Mouse (Mus musculus) telencephalon, adult 2 months (tissue): ENCODE measurements at regions not wholly inside any gene's neighbourhood (a gene's known extent, or its start where the extent isn't known, plus 50 kb on each side); places are given as distances from the start of the nearest gene placed in this dataset.
"Not testable (repeated sequence)": the region's sequence is repeated elsewhere in the genome, so short reads cannot be mapped to it uniquely, and the experiment has no call there.

Experiments
- DNase-seq: peaks from one replicate; pipeline ENCODE4 v3.0.0-alpha.2; 2011; ENCODE audit warnings: low read depth, low spot score

DNA sequence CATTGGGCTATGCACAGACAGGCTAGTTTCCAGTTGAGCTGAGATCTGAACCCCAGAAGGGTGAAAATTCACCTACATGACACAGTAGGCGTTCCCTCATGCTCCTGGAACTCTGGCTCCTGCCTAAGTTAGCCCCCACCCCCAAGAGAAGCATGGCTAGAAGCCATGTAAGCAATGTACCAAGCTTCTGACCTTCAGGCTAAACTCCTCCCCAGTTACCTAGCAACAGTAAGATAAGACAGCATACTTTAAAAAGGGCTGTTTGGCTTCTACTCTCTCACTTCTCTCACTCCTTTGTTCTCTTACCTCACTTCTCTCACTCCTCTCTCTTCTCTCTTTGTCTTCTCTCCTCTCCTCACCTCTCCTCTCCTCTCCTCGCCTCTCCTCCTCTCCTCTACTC is 629.7 kb upstream of the Prmt6 start:
- not testable (repeated sequence) for DNase-seq

DNA sequence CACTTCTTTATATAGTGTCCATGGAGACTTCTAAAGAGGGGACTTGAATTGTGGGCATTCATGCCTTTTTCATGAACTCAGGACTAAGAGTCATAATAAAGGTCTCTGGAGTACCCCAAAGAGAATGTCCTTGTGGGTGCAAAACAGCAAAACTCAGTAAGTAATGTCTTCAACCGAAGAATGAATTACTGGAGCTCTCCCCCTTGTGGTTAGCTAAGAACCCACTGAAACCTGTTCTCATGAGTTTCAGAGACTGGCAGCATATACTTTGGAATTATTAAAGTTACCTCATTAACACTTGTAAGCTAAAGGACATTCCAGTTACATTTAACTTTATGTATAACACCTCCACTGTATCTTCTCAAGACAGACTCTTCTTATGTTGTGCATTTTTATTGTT is 615.2 kb upstream of the Prmt6 start:
- DNase-seq, result peak; percentile 6

DNA sequence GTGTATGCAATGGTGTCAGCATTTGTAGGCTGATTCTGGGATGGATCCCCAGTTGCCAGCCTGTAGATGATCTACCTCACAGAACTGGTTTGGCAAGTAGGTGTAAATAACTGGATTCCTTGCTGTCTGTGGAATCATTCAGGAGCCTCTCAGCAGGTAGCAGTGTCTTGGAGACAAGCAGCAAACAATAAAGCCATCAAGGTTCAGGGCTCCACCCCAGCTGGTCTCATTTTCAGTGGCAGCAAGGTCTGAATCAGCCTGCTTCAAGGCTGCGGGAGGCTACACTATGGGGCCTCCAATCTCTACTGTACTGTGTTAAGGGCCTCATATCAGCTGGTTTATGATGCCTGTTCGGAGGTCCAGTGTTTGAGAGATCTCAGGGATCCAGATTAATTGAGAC is 596.4 kb upstream of the Prmt6 start:
- no peak for DNase-seq

DNA sequence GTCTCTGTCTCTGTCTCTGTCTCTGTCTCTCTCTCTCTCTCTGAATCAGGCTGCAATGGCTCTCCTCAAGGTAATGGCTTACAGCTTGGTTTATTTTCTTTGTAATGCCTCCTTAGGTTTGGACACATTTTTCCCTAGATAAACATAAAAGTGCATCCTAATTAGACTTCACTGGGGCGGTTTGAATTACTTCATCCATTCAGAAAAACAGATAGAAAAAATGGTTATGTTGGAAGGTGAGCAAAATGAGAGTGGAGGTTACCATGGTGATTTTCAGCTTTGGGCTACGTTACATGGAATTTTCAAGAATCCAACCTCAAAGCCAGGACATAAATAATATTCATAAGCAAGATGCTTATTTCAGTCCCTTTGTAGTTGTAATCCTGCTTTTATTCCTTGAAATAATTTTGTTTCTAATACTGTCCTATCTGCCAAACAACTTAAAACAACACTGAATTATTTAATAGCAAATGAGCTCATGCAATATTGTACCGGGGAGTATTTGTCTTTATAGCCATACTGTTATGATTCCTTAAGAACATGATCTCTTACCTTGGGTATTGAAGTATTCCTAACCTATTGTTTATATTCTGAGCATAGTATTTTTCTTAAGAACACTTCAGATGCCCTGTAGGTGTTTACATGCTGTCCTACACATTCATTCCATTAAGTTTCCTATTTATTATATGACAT is 570.1 kb upstream of the Prmt6 start:
- DNase-seq, result peak; percentile 1

DNA sequence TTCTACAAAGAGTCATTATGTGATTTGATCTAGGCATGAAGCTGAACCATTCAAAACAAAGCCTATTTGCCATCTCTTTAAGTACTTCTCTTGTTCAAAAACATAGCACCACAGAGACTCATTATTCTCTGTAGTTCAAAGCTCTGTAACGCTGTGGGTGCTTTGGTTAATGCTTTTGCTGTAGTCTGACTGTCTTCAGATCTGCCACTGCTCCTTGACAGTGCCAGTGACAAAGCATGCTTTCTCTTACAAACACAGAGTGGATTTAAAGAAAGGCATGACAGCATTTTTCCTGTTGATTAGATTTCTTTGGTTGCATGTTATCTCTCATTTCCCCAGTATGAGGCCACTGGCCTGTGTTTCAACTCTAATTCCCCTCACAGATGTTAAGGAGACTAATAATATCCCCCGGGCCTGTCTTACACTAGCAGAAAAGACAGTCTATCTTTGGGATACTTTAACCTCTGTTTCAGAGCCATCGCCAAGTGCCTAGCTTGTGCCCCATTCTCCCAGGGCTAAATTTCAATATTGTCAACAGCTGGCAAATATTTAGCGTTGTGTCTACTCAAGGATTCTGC is 538.3 kb upstream of the Prmt6 start:
- peak; percentile 5 for DNase-seq

DNA sequence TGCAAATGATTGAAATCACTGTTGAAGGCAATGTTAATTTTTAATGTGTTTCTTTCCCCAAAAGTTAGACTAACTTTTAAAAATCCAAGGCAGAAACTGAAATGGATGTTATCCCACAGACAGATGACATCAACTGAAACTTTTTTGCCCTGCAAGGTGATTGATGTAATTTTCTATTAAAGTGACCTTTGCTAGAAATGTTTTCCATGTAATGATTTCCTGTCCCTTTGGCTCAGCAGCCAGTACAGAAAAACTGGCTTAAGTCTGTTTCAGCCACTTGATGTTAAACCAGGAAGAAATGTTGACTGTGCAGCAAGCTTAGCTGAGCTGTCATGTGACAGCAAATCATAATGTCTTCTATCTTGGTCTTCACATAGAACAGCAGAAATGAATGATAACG is 504.5 kb upstream of the Prmt6 start:
- no peak for DNase-seq

DNA sequence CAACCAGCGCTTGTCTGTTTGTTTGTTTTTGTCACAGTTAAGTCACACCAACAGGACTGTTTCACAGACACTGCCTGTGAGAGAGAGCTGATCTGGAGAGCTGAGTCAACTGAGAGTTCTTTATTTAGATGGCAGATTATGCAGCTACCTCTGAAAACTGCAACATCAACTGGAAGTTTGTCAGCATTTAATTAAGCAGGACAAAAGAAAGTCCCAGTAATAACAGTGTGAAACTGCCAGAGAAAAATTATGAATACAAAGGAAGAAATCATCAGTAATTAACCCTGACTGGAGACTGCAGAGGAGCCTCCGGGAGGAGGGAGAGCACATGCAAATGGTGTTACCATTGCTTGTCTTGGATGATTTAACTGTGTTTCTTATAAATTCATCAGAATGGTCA is 495.5 kb upstream of the Prmt6 start:
- peak; percentile 6 for DNase-seq

DNA sequence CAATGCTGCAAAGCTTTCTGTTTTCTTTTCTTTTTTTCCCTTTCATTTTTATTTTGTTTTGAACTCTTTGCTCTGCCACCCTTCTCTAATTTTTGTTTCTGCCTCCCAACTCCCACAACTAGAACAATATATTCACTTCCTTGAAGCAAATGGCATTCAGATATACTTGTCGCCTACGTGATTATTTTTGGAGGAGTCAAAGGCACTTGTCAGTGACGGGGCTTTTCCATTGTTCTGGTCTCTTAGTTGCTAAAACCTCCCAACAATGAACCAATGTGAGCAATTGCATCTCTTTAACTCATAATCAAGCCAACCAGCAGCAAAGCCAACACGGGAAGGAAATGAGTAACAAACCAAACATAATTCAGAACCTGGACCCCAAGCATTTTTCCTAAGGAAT is 449.3 kb upstream of the Prmt6 start:
- DNase-seq, result peak; percentile 12

DNA sequence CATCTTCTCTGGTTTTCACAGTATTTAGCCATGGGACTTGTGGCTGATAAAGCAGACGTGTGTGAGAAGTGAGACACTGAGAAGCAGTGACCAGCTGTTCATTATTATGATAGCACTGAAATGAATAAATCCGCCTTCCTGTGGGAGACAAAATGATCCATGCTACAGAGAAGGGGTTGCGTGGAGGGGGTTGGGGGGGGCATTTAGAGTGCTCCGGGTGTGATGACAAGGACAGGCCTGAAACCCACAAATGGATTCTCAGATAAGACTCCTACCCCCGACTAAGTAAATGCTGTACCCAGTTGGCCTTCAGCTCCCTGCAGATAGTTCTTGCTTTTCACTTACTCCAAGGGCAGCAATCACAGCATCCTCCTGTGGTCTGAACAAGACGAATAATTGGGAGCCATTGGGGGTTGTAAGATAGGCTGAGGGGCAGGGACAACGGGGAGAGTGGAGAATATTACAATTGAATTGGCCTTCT is 416.8 kb upstream of the Prmt6 start:
- DNase-seq, result no peak

DNA sequence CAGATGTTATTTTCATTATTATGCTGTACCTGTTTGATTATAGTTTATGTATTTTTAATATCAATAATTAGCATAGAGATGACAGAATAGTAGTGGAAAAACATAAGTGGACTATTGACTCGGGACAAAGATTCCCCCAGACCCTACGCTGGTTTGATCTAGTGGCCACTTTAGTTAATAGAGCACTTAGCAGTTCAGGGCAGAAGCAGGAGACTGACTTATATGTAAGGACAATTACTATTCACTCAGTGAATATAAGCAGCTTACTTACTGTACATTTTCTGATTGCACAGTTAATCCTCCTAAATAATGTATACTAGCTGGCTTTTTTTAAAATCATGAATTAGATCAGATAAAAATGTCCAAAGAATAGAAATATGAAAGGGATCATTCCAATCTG is 416.2 kb upstream of the Prmt6 start:
- DNase-seq, result no peak

DNA sequence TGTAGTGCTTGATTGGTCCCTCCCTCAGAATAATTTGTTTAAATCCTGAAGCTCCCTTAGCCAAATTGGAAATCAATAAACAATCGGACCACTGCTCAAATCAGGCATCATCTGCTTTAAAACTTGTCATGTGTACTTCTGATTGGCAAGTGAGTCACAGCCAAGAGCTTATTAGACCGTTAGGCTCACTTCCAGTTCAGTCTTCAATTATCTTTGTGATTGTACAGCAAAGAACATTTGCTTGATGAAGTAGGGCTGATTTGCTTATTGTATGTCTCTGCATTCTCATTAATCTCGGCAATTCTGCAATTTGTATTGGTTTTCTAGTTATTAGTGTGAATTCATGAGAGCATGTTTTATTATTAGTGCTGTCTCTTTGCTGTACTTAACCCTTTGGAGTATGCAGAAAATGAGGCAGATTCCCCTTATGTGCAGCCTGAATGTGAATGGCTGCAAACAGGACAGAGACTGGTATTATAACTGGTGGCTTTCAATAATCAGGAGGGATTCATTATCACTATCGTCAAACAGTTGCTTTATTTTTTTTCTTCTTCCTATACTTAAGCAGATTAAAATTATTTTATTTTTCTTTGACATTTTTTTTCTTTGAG is 406.8 kb upstream of the Prmt6 start:
- DNase-seq, result no peak

DNA sequence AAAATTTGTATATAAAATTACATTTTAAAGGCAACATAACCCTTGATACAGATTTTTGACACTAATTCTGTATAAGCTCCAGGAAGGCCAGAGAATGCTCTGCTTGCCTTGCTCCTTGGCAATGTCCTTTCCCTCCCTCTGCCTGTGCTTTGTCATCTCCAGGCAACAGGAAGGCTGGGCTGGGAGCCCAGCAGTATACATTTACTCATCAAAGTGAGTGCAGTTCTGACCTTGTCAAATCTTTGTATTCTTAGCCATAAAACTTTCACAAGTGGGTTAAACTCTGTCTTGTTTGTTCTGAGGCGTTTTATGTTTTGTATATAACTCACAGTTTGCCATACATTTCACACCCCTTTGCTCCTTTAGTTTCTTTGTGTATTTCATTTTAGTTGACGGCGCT is 375.5 kb upstream of the Prmt6 start:
- DNase-seq, result no peak

DNA sequence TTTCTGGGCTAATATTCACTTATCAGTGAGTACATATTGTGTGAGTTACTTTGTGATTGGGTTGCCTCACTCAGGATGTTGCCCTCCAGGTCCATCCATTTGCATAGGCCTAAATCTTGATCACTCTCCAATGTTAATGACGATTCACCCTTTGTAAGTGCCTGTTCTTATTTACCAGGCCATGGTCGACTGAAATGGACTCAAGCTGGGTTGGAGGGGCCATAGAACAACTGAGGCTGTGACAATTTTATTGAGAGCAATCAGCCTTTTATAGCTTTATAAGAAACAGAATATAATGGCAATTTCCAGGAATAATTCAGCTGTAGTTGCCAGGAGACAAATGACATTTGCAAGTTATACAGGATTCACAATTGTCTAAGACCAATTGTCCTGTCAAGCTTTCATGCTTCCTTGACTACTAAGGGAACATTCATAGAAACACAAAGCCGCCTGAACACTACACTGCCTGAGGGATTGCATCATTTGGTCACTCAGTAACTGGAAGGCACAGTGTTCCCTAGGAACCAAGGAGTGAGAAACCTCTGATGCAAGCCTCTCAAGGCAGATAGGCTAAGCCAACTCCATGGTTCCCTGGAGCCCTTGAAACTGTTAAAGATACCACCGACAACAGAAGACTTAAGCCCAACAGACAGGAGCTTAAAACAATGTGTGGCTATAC is 348.5 kb upstream of the Prmt6 start:
- no peak for DNase-seq

DNA sequence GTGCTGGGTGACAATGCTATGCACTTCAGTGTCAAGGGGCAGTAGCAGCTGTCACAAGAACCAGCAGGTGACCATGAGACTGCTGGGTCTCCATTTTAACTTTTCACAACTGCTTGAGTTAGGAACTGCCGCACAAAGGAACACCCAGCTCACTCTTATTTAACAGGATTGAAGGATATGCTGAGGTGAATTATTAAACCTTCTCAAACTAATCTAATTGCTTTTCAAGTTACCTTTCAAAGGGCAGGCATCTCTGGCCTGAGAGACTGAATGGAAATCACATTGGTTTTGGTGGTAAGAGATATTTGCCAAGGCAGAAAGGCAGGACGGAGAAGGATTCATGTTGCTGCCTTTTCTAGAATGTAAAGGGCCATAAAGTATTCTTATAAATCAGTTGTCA is 332.0 kb upstream of the Prmt6 start:
- DNase-seq, result no peak

DNA sequence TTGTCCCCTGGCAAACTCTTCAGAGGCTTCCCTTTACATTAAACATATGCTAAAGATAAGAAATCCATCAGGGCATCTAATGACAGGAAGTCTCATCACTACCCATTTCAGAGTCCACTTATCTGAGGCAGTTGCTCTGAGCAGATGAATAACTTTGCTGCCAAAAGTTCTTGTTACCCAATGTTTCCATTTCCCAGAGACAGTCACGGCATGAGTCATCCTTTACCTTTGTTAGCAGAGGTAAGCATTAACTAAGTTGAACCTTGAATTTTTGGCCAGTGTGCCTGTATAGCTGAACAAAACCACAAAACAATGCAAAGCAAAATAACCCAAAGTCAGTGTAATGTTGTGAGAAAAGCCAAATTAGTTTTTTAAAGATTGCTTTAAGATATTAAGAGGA is 328.5 kb upstream of the Prmt6 start:
- DNase-seq, result no peak

DNA sequence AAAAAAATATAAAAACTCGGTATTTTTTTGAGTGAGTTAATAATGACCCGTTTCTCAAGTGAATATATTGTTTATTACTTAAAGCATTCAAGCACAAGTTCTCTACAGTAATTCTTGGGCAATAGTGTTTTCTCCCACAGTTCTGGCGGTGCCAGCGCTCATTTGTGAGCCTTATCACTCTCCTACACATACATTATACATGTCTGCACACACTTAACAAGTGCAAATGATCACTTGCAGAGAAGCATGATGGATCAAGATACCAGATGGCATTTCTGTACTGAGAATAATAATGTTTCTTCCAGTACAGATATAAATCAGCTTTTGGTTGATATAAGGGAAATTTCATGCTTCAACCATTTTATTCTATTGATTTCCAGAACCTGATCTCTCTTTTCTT is 316.4 kb upstream of the Prmt6 start:
- DNase-seq, result no peak

DNA sequence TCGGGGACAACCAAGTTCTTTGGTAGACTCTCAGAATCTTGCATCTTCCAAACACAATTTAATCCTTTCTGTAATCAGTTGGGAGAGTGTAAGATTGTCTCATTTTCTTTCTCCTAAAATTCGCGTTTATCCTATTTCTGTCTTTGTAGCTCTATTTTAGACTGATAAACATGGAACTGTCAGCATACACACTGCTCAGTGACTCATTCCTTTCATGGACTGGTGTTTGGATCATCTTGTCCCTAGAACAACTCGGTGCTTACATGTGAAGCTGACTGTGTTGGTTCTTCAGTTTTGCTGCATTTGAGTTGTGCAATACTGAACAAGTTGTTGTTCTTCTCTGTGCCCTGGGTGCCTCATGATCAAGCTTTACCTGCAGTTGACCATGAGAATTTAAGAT is 296.5 kb upstream of the Prmt6 start:
- DNase-seq, result no peak

DNA sequence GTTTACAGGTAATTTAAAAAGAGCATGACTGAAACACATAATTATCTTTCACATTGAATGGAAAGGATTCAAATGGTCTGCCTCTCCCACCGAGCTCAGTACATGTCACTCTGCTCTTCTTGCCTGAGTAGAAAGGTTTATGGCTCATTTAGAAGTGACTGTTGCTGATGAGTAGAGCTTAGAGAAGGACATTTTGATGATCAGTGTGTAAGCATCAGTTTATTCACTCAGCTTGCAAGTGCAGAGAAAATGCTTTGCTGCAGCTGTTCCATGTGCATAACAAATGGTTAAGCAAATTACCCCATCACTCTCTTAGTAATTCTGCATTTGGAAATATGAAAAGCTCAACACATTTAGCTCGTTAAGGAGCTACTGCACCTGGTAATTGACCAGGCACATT is 287.5 kb upstream of the Prmt6 start:
- DNase-seq, result no peak
